Mouse (Mus musculus): ENCODE results near the gene Ank3.

DNA sequence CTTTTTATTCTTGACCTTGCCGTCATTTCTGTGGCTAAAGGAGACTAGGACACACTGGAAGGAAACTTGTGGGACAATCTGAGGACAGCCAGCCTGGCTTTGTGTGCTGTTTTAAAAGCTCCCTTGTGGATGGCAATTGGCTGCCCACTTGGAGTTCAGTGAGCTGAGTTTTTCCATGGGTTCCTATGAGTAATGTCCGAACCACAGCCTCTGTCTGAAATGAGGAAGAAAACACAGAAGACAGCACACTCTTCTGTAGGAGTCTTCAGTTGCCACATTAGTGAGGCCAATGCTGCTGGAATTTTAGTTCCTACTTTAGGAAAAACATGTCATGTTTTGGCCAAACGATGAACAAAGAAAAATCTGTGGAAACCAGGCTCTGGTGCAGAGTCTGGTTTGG is 380.7 kb downstream of the Ank3 start:
- TF ChIP-seq CTCF (IDR thresholded peaks at IDR 0.05; ENCODE audit: borderline replicate concordance, extremely low read depth, insufficient read depth, insufficient read length): no peak
- no peak for TF ChIP-seq POLR2A (IDR thresholded peaks at IDR 0.05; ENCODE audit: borderline replicate concordance, extremely low read depth, insufficient read depth, insufficient read length, poor library complexity, severe bottlenecking)

All from brain, embryonic 14.5 days (tissue).